Mouse (Mus musculus): ENCODE results near the gene AU021092. TPM values are rescaled to one million over a fixed set of nuclear protein-coding genes. Genes with fewer than 3 reads are reported as not detected.

Gene AU021092
- polyA plus RNA-seq, 2 experiments, result 0.57 to 0.85 TPM

DNA sequence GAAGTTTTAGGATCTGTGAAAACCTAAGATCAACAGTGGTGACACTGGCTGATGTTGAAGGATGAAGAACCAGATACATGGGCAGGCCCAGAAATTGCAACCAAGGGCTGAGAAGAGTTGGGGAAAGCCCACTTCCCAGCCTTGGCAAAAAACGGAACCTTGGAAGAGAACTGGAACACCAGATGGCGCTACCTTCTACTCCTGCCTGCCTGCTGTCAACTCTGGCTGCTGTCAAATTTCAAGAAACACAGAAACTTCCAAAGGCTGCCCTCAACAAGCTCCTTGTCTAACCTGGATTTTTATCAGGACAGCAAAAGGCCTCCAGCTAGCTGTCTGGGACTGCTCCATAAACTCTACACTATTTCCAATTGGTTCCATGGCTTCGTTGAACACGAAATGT is 19.4 kb downstream of the AU021092 start:
- Histone ChIP-seq H3K4me1 (replicated peaks; ENCODE audit: control insufficient read depth in 2 of 2, insufficient read depth in 2 of 2, low read length in 1 of 2) (peaks cover 2 to 3% of the 10 kb centered on the region in 2 experiments; a peak in 1 of 4 replicates), H3K4me3 (ENCODE audit: insufficient read depth in 1 of 2, low read depth in 2 of 2, low read length in 2 of 2) (peak overlapping the region; percentile 79 to 82), H3K27ac (no peak overlapping the region), H3K4me2 (ENCODE audit: low read depth) (peak overlapping the region; percentile 79), H3K9me3 (ENCODE audit: control insufficient read depth, low read length) (no peaks in the 10 kb centered on the region), H3K9ac (replicated peaks) (peak overlapping the region; percentile 56), H3K27me3 (ENCODE audit: control insufficient read depth, insufficient read depth, low read length) (no peaks in the 10 kb centered on the region), H3K36me3 (replicated peaks; ENCODE audit: control insufficient read depth, insufficient read depth, low read depth) (peaks cover 4% of the 10 kb centered on the region; the same call in 1 of the 2 replicates)
- no peak for TF ChIP-seq EP300 (IDR thresholded peaks at IDR 0.05; ENCODE audit: low read depth)
- TF ChIP-seq CTCF (IDR thresholded peaks at IDR 0.05; ENCODE audit: low read depth), result peak; percentile 73
- 5% methylated on average over 4 of the region's 4 CpGs for WGBS (ENCODE audit: insufficient replicate concordance)
- DNase-seq (ENCODE audit: low read depth in 3 of 3, low spot score in 3 of 3) (peak in 2 of 3 experiments; percentile 24 to 36), ATAC-seq (ENCODE audit: insufficient read depth) (no peak)

GRCm38 (mm10) chr16:5195080-5195479 is 27.0 kb downstream of the AU021092 start:
- H3K9ac ChIP-seq (replicated peaks), result no peak overlapping the region
- peak in 2 of 3 experiments; percentile 31 to 32 for DNase-seq (ENCODE audit: low read depth in 3 of 3, low spot score in 3 of 3)
- no peaks in the 10 kb centered on the region for H3K9me3 ChIP-seq (ENCODE audit: control insufficient read depth, low read length)
- no peak overlapping the region for H3K27ac ChIP-seq
- H3K36me3 ChIP-seq (replicated peaks; ENCODE audit: control insufficient read depth, insufficient read depth, low read depth), result peaks cover 4% of the 10 kb centered on the region; the same call in 1 of the 2 replicates
- 24% methylated on average over 6 of the region's 6 CpGs for WGBS (ENCODE audit: insufficient replicate concordance)
- no peak for ATAC-seq (ENCODE audit: insufficient read depth)
- no peaks in the 10 kb centered on the region for H3K27me3 ChIP-seq (ENCODE audit: control insufficient read depth, insufficient read depth, low read length)
- TF ChIP-seq CTCF (IDR thresholded peaks at IDR 0.05; ENCODE audit: low read depth) (peak; percentile 87), EP300 (IDR thresholded peaks at IDR 0.05; ENCODE audit: low read depth) (no peak)
- H3K4me1 ChIP-seq (replicated peaks; ENCODE audit: control insufficient read depth in 2 of 2, insufficient read depth in 2 of 2, low read length in 1 of 2), result no peaks in the 10 kb centered on the region
- H3K4me3 ChIP-seq (ENCODE audit: insufficient read depth in 1 of 2, low read depth in 2 of 2, low read length in 2 of 2), result no peak overlapping the region
- H3K4me2 ChIP-seq (ENCODE audit: low read depth), result no peak overlapping the region

DNA sequence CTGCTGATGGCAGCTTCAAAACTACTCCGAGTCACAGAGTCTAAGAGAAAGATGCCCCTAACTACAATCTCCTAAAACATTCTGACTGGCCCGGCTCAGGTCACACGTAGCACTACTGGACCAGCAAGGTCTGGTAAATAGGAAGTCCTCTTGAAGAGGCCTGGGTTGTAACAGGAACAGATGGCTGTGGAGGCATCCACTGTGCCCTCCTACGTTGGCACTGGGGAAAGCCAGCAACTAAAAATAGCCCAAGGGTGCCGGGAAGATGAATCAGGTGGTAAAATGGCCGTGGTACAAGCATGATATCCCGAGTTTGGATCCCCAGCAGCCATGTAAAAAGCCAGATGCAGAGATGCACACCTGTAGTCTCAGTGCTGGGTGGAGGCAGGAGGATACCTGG is 35.9 kb downstream of the AU021092 start:
- no peak overlapping the region for H3K27ac ChIP-seq
- no peak overlapping the region for H3K4me3 ChIP-seq (ENCODE audit: insufficient read depth in 1 of 2, low read depth in 2 of 2, low read length in 2 of 2)
- H3K36me3 ChIP-seq (replicated peaks; ENCODE audit: control insufficient read depth, insufficient read depth, low read depth), result no peaks in the 10 kb centered on the region
- TF ChIP-seq EP300 (IDR thresholded peaks at IDR 0.05; ENCODE audit: low read depth) (no peak), CTCF (IDR thresholded peaks at IDR 0.05; ENCODE audit: low read depth) (no peak)
- no peak overlapping the region for H3K9ac ChIP-seq (replicated peaks)
- no peak overlapping the region for H3K4me2 ChIP-seq (ENCODE audit: low read depth)
- DNase-seq (ENCODE audit: low read depth in 3 of 3, low spot score in 3 of 3) (no peak), ATAC-seq (ENCODE audit: insufficient read depth) (no peak)
- WGBS (ENCODE audit: insufficient replicate concordance), result 50% methylated on average over 7 of the region's 7 CpGs
- H3K9me3 ChIP-seq (ENCODE audit: control insufficient read depth, low read length), result no peaks in the 10 kb centered on the region
- H3K4me1 ChIP-seq (replicated peaks; ENCODE audit: control insufficient read depth in 2 of 2, insufficient read depth in 2 of 2, low read length in 1 of 2), result no peaks in the 10 kb centered on the region
- no peaks in the 10 kb centered on the region for H3K27me3 ChIP-seq (ENCODE audit: control insufficient read depth, insufficient read depth, low read length)

DNA sequence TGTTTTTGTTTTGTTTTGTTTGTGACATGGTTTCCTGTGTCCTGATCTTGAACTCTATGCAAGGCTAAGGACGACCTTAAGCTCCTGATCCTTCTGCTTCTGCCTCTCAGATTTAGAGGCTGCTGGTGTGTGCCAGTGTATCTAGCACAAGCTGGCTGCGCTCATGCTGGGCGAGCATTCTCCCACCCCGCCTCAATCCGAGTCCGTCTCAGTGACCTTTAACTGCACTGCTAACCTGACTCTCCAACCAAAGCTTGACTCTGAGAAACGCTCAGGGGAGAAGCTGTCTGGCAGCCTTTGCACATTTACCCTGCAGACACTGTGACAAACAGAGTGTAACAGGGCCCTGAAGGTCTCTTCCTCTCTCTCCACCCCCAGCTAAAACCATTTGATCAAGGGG is 36.4 kb downstream of the AU021092 start:
- H3K27me3 ChIP-seq (ENCODE audit: control insufficient read depth, insufficient read depth, low read length), result no peaks in the 10 kb centered on the region
- no peak for TF ChIP-seq CTCF (IDR thresholded peaks at IDR 0.05; ENCODE audit: low read depth)
- TF ChIP-seq EP300 (IDR thresholded peaks at IDR 0.05; ENCODE audit: low read depth), result no peak
- WGBS (ENCODE audit: insufficient replicate concordance), result 63% methylated on average over 7 of the region's 7 CpGs
- H3K4me1 ChIP-seq (replicated peaks; ENCODE audit: control insufficient read depth in 2 of 2, insufficient read depth in 2 of 2, low read length in 1 of 2), result no peaks in the 10 kb centered on the region
- no peaks in the 10 kb centered on the region for H3K9me3 ChIP-seq (ENCODE audit: control insufficient read depth, low read length)
- no peak overlapping the region for H3K27ac ChIP-seq
- no peak overlapping the region for H3K9ac ChIP-seq (replicated peaks)
- no peak overlapping the region for H3K4me3 ChIP-seq (ENCODE audit: insufficient read depth in 1 of 2, low read depth in 2 of 2, low read length in 2 of 2)
- ATAC-seq (ENCODE audit: insufficient read depth) (no peak), DNase-seq (ENCODE audit: low read depth in 3 of 3, low spot score in 3 of 3) (no peak)
- H3K4me2 ChIP-seq (ENCODE audit: low read depth), result no peak overlapping the region
- no peaks in the 10 kb centered on the region for H3K36me3 ChIP-seq (replicated peaks; ENCODE audit: control insufficient read depth, insufficient read depth, low read depth)

GRCm38 (mm10) chr16:5184956-5185355 is 37.1 kb downstream of the AU021092 start:
- Histone ChIP-seq H3K4me2 (ENCODE audit: low read depth) (no peak overlapping the region), H3K4me1 (replicated peaks; ENCODE audit: control insufficient read depth in 2 of 2, insufficient read depth in 2 of 2, low read length in 1 of 2) (no peaks in the 10 kb centered on the region), H3K36me3 (replicated peaks; ENCODE audit: control insufficient read depth, insufficient read depth, low read depth) (no peaks in the 10 kb centered on the region), H3K9ac (replicated peaks) (no peak overlapping the region), H3K27ac (no peak overlapping the region), H3K27me3 (ENCODE audit: control insufficient read depth, insufficient read depth, low read length) (no peaks in the 10 kb centered on the region), H3K4me3 (ENCODE audit: insufficient read depth in 1 of 2, low read depth in 2 of 2, low read length in 2 of 2) (no peak overlapping the region), H3K9me3 (ENCODE audit: control insufficient read depth, low read length) (no peaks in the 10 kb centered on the region)
- no peak for DNase-seq (ENCODE audit: low read depth in 3 of 3, low spot score in 3 of 3)
- 72% methylated on average over 5 of the region's 5 CpGs for WGBS (ENCODE audit: insufficient replicate concordance)
- TF ChIP-seq EP300 (IDR thresholded peaks at IDR 0.05; ENCODE audit: low read depth), result no peak
- TF ChIP-seq CTCF (IDR thresholded peaks at IDR 0.05; ENCODE audit: low read depth), result no peak
- ATAC-seq (ENCODE audit: insufficient read depth), result no peak
